Mouse (Mus musculus) erythroid progenitor cell, adult 5-6 weeks (primary cell): ENCODE measurements around the gene Vamp2. TPM values are rescaled to one million over a fixed set of nuclear protein-coding genes. Genes with fewer than 3 reads are reported as not detected.

Experiments used
- ATAC-seq: replicated peaks from 2 replicates; pipeline ENCODE4 v1.8.0; 2016; ENCODE audit warnings: moderate number of reproducible peaks, mild to moderate bottlenecking, moderate TSS enrichment, inconsistent platforms; ENCODE audit not compliant: poor library complexity, low FRiP score, severe bottlenecking
- total RNA-seq, 2 experiments: library from RNA; stranded (forward) in 1 of 2; stranded (reverse) in 1 of 2; fragments of 150-400 nt in 1 of 2; fragments of 186-747, 209-891 nt in 1 of 2; gene quantifications; 2 replicates each; pipeline versions ENCODE4 v1.2.3 to v1.2.4; 2015 to 2017; ENCODE audit warnings: low replicate concordance in 2 of 2

Gene Vamp2
- total RNA-seq, 2 experiments from 2014 or later: 31.1 to 114 TPM

DNA sequence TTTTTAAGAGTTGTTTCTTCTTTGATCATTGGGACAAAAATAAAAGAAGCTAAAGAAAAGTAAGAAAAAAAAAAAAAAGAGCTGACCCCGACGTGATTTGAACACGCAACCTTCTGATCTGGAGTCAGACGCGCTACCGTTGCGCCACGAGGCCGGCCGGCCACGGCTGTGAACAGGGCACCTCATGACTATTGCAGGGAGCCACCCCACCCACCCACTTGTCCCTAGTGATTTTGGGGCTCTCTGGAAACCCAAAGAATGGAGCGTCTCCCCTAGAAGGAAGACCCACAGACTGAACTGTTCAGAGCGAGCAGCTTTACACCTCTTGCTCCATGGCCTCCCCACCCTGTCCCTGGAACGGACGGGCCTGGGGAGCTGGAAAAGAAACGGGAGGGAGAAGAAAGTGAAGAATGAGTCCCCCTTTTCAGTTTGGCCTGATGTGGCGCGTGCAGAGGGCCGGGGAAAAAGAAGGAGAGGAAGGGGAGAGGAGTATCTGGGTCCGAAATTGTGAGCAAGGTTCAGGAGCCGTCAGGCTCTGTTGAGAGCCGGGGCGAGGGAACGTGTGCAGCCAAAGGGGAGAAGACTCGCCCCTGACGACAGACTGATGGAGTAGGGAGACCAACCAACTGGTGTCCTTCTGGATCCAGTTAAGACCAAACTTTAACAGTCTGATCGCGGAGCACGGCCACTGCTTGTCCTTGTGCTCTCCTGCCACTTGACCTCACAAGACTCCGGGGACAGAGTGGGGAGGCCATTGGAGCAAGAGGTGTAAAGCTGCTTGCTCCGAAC lies 24.7 kb upstream of the Vamp2 start:
- peak; percentile 15; the same call in 1 of the 2 replicates for ATAC-seq

DNA sequence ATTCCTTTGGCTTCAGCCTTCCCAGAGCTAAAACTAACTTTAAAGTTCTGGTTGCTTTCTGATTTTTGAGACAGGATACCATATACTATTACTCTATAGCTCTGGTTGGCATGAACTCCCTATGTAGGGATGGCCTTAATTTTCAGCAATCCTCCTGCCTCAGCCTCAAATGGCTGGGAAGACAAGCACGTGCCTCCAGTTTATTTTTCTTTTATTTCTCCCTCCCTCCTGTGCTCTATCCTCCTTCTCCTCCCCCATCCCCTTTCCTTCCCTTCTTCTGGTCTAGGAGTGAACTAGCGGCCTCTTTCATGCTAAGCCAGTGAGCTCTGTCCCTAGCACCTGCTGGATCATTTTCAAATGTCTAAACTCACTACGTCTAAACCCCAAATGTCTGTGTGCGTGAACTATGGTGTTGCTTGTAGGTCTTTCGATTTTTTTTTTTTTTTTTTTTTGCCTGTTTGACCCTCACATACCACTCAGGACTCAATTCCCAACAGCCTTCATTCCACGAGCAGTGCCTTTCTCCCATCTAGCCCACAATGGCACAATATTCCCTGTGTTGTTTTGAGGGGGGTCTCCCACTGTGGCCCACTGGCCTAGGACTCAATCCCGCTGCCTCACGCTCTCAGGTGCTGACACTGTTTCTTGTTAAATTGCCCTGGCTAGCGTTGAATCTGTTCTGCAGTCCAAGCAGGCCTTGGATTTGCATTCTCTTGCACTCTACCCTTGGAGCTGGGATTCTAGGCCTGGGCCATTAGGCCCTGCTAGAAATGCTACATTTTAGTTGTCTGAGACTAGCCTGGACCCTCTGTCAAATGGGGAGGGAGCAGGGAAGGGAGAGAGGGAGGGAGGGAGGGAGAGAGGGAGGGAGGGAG lies 23.8 kb upstream of the Vamp2 start:
- ATAC-seq: no peak

GRCm38 (mm10) chr11:69065394-69065925 lies 22.8 kb upstream of the Vamp2 start:
- no peak for ATAC-seq

- ATAC-seq: peak; percentile 45
Measured at GRCm38 (mm10) chr11:69066163-69066861, 22.0 kb upstream of the Vamp2 start.

- ATAC-seq: peak; percentile 44
Measured at GRCm38 (mm10) chr11:69066956-69067355, 21.3 kb upstream of the Vamp2 start.

DNA sequence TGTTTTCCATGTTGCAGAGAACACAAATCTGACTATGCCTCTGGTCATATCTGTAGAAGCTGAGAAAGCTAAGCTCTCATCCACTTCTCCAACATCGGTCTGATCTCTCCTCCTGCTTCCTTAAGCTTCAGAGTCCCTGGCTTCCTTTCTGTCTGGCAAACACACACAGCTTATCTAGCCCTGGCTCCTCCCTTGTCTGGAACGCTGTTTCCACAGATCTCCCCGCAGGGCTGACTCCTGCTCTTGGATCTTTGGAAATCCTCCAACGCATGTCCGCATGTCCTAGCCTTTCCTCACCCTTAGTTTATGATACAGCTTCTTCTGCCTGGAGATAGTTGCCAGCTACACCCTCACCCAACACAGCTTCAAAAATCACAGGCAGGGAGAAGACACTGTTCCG lies 20.7 kb upstream of the Vamp2 start:
- ATAC-seq: no peak

DNA sequence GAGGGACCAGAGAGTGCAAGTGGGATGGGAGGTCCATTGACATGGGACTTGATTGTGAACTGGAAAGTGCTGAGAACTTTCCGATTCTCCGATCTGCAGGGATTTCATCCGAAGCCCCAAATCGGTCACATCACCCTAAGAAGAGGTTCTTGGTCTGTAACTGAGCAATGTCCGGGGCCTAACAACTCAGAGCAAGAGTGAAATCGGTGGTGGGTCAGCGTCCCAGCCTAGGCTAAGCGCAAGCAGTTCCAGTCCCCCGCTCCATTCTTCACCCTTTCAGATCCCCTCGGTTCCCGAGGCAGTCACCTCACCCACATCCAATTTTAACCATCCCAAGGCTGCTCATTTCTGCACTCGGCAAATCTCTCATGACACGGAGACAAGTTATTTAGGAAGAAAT lies 18.2 kb upstream of the Vamp2 start:
- ATAC-seq: no peak

- ATAC-seq: peak; percentile 77
Measured at GRCm38 (mm10) chr11:69070590-69071222, 17.6 kb upstream of the Vamp2 start, which contains the start of gene Tmem107. Tmem107 (plus strand) TSS chr11:69070806.

GRCm38 (mm10) chr11:69071262-69071661 lies 17.0 kb upstream of the Vamp2 start:
- ATAC-seq: no peak

DNA sequence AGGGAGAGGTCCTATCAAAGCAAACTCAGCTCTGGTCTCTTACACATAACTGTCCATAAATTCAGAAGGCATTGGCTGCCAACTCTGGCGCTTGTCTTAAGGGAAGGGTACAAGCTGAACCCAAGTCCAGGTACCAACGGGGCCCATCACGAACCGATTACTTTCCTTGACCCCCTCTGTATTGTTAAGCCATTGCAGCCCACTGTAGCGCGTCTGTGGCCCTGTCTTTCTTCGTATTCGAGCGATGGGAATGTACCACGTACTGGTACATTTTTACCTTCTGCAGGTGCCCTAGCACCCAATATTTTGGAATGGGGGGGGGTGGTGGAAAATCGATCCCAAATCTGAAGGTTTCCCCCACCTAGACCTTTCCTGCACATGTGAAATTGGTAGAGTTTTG lies 16.1 kb upstream of the Vamp2 start:
- no peak for ATAC-seq

DNA sequence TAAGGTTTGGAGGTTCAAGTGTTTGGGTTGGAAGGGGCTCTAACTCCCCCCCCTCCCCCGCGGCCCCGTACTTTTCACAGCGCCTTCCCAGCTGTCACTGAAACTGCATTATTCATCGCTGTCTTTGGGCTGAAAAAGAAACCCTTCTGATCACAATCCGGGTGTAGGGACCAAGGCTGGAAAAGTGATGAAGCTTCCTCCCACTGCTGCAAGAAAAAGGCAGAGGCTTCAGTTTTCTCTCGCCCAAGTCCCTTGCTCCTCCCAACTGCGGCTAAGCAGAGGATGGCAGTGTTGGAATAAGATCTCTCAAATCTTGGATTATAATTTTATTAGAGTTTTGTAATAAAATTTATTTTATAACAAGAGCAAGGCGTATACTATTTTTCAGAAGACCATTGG lies 15.6 kb upstream of the Vamp2 start:
- ATAC-seq: 0 out of 2 replicates have a peak, but pooled peaks have one; percentile 12

GRCm38 (mm10) chr11:69073065-69073888 lies 15.0 kb upstream of the Vamp2 start:
- ATAC-seq: peak; percentile 65

GRCm38 (mm10) chr11:69073951-69074775 lies 14.1 kb upstream of the Vamp2 start:
- ATAC-seq: no peak

- no peak for ATAC-seq
Measured at GRCm38 (mm10) chr11:69074776-69075069, 13.6 kb upstream of the Vamp2 start.

DNA sequence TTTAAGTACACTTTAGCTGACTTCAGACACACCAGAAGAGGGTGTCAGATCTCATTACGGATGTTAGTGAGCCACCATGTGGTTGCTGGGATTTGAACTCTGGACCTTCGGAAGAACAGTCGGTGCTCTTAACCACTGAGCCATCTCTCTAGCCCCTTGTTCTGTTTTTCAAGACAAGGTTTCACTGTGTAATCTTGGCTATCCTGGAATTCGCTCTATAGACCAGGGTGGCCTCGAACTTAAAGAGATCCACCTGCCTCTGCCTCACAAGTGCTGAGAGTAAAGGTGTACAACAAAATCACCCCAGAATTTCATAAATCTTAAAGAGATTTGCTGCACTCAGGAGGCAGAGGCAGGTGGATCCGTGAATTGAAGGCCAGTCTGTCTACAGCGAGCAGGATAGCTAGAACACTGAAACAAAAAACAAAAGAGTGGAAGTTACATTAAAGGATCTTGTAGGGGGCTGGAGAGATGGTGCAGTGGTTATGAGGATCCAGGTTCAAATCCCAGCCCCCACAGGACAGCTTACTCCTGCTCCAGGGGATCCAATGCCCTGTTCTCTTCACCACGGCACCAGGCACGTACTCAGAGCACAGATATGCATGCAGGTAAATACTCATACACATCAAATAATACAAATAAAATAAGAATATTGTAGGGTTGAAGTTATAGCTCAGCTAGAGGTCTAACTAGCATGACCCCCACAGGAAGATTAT lies 12.4 kb upstream of the Vamp2 start:
- no peak for ATAC-seq

DNA sequence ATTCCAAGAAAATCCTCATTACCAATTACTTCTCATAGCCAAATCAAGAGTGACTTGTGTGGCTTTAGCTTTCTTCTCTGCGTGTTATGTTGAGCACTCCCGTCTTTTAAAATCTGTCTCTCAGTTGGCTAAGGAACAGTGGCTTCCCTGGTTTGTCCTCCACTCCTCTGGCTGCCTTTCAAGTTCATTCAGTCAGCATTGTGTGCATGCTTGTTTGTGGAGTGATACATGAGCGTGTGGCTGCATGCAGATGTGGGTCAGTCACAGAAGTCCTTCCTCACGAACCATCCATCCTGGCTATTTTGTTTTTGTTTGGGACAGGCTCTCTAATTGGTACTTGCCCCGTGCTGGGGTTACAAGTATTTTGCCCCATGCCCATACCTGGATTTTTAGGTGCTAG lies 11.7 kb upstream of the Vamp2 start:
- ATAC-seq: no peak

DNA sequence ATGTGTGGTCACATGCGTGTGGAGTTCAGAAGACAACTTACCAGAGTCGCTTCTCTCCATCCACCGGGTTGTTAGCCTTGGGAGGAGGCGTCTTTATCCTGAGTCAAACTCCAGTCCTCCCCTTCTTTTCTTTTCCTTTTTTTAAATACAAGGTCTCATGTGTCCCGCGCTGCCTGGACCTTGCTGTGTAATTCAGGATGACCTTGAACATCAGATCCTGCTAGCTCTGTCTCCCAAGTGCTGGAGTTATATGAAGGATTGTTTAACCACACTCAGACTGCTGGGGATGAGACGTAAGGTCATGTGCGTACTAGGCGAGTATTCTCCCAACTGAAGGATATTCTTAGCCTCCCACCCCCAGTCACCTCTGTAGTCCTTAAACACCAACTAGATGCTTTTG lies 11.0 kb upstream of the Vamp2 start:
- ATAC-seq: no peak
